In the genomic region with DNA sequence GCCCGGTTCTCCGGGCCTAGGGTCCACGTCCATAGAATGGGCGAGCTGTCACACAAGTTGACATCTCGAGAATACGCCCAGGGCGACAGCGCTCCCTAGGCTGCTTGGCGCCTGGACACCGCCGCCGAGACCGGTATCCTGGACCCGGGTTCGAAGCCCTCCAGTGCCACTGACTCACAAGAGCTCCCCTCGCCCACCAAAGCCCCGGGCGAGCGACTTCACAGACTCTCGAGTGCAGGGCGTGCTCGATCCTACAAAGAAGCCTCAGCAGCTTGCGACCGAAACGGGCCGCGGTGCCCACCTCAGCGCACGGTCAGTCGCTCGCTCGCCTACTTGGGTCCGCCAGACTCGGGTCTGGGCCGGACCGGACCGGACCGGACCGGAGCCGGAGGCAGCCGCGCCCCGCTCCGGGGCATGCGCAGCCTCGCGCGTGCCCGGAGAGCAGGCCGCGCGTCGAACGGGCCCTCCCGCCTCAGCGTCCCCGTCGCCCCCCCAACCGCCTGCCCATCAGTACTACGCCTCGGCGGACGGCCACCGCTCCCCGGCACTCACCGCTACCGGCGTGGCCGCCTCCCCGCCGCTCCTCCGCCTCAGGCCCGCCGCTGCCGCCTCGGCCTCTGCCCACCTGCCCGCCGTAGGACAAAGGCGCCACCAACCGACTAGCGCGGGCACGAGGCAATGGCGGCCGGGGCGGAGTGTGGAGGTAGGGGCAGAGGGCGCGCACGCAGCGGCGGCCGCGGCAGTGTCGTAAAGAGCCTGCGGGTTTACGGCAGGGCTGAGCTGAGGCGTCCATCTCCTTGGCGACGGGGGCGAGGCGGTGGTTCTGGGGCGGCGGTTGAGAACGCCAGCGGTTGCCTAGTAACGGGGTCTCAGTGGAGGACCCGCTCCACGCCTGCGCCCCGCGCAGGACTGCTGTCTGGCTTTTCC, we compare ENCODE assay signal across 8 mouse cellular contexts. TPM values are rescaled to one million over a fixed set of nuclear protein-coding genes. Genes with fewer than 3 reads are reported as not detected.
A peak's percentile ranks its signal among the peaks of the same experiment; 100 is the strongest.
DNase-seq lines count a peak whose midpoint lies in the region; ATAC-seq lines count a peak whose summit lies in the region.

A gene (minus strand): TSS at position 737 of the 927 bp plus-strand sequence.

- peak; percentile 96 for ATAC-seq in hindbrain, embryonic 11.5 days (ENCODE audit: low FRiP score)

- peak; percentile 98 for DNase-seq in MN1 (ENCODE audit: low spot score)
- DNase-seq in cerebellum, adult 9-10 months: peak; percentile 95
- DNase-seq in frontal cortex, adult 2 months (ENCODE audit: extremely low spot score in 1 of 2, low spot score in 1 of 2): peak; percentile 94 to 98
- DNase-seq in hindbrain, embryonic 11.5 days (ENCODE audit: low spot score): peak; percentile 99
- peak; percentile 99 for DNase-seq in layer of hippocampus, postnatal 10 days (ENCODE audit: low spot score in 2 of 2)
- peak; percentile 99 for DNase-seq in lung, postnatal 10 days
- peak; percentile 98 for DNase-seq in ovary, postnatal 36 days (ENCODE audit: low spot score)
- peak; percentile 99 for DNase-seq in thymus, postnatal 25 days

- peak within 1 kb of the TSS; percentile 88 for H3K27ac ChIP-seq in hindbrain, embryonic 11.5 days (ENCODE audit: low read depth, low read length)

- no peaks in the 10 kb centered on the region for H3K36me3 ChIP-seq in hindbrain, embryonic 11.5 days (ENCODE audit: control insufficient read depth, insufficient read depth, low read length)

- H3K4me3 ChIP-seq in hindbrain, embryonic 11.5 days (ENCODE audit: low read depth, low read length): peak within 1 kb of the TSS; percentile 98

- H3K4me1 ChIP-seq in hindbrain, embryonic 11.5 days (replicated peaks; ENCODE audit: control insufficient read depth, insufficient read depth, low read length): peaks cover 12% of the 10 kb centered on the region; the same call in 1 of the 2 replicates

- no peaks in the 10 kb centered on the region for H3K27me3 ChIP-seq in hindbrain, embryonic 11.5 days (ENCODE audit: control insufficient read depth, insufficient read depth, low read length)

- H3K4me2 ChIP-seq in hindbrain, embryonic 11.5 days (replicated peaks; ENCODE audit: low read depth, low read length): peak within 1 kb of the TSS; percentile 80

- no peaks in the 10 kb centered on the region for H3K9me3 ChIP-seq in hindbrain, embryonic 11.5 days (ENCODE audit: control insufficient read depth, low read length)

- WGBS in hindbrain, embryonic 11.5 days: under 1% methylated on average over 110 of the region's 111 CpGs

- H3K9ac ChIP-seq in hindbrain, embryonic 11.5 days (ENCODE audit: low read depth, low read length): peak within 1 kb of the TSS; percentile 99

RNA-seq across cellular contexts. Expression of the gene that starts here (rescaled TPM):
- polyA plus RNA-seq in frontal cortex, adult 2 months (2012; rRNA removed): 57.4 and 67.1 TPM in 2 replicates
- polyA plus RNA-seq in hindbrain, embryonic 11.5 days (2014; fragmentation: Nextera tagmentation; extraction: Ambion mirVana): 79.0 and 79.5 TPM in 2 replicates
- 10 to 100 TPM; 55.8 to 57.6 TPM for total RNA-seq in layer of hippocampus, postnatal 10 days (2021)

Comparison
In these comparisons a context has a peak if more than half of its experiments do, and no peak if none do; other contexts are left out.
1. Peak in every context shown above with its lines: DNase-seq, ATAC-seq, H3K4me3 ChIP-seq and H3K27ac ChIP-seq.